Mouse (Mus musculus): ENCODE data around the gene Cops3.

DNA sequence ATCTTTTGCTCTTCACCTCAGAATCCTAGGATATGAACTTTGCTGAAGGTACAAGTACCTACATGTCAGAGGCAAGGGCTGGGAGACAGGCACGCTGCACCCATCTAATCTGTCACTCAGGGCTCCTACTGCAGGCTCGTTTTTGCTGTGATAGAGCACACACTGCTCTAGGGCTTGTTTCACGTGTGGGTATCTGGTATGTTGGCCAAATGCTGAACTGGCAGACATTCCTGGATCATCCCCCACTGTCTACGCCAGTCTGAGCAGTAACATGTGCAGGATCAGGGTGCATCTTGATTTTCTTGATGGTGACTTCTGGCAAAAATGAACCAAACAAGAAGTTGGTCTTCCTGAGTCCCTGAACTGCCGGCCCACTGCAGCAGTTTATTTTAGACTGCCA, 62.4 kb downstream of the Cops3 start:
- TF ChIP-seq CTCF (IDR thresholded peaks at IDR 0.05; ENCODE audit: low read depth, low read length) (no peak), POLR2A (IDR thresholded peaks at IDR 0.05; ENCODE audit: borderline replicate concordance, low read depth, low read length) (no peak)

All from bone marrow macrophage, adult 2 months (primary cell).